ENCODE assay signal across 9 mouse cellular contexts in genomic region chr8:120232913-120233312, GRCm38 (mm10). TPM values are rescaled to one million over a fixed set of nuclear protein-coding genes. Genes with fewer than 3 reads are reported as not detected.
DNase-seq lines count a peak whose midpoint lies in the region; ATAC-seq and TF ChIP-seq lines count a peak whose summit lies in the region.
"Had no signal": no experiment of that assay in that cellular context is flagged by ENCODE, and none has a peak within 500 bp of the region (broad histone marks: within the 10 kb centered on the region; RNA-seq: fewer than 3 reads in every experiment).

No protein-coding gene starts in this region.

- H3K9me3 ChIP-seq in hindbrain, embryonic 10.5 days = peaks cover 2% of the 10 kb centered on the region; the same call in 1 of the 2 replicates
- no peaks in the 10 kb centered on the region for H3K9me3 ChIP-seq in lung, embryonic 15.5 days
- H3K9me3 ChIP-seq in stomach, postnatal 0 days (ENCODE audit: control insufficient read depth, low read length) = no peaks in the 10 kb centered on the region

- peak; percentile 50 for DNase-seq in retina, postnatal 1 day
- no peak for DNase-seq in retina, embryonic 14.5 days (ENCODE audit: low spot score)
- no peak for DNase-seq in hindbrain, embryonic 10.5 days (ENCODE audit: low spot score)
- no peak for DNase-seq in stomach, postnatal 0 days (ENCODE audit: low spot score)
- DNase-seq in layer of hippocampus, adult 9-11 months = no peak
- no peak for DNase-seq in c-Kit-positive CD71-positive TER-119-positive erythroid progenitor cells, embryonic 14.5 days (ENCODE audit: low spot score)
- no peak for DNase-seq in left cerebral cortex, adult 11 months (ENCODE audit: low spot score)

- H3K4me2 ChIP-seq in lung, embryonic 15.5 days = peak overlapping the region; percentile 98
- peak overlapping the region; percentile 96 for H3K4me2 ChIP-seq in stomach, postnatal 0 days (replicated peaks; ENCODE audit: low read depth)

- peak overlapping the region; percentile 46 for H3K27ac ChIP-seq in hindbrain, embryonic 10.5 days
- no peak overlapping the region for H3K27ac ChIP-seq in lung, embryonic 15.5 days
- H3K27ac ChIP-seq in stomach, postnatal 0 days (replicated peaks) = no peak overlapping the region

- peaks cover 72% of the 10 kb centered on the region for H3K4me1 ChIP-seq in hindbrain, embryonic 10.5 days (replicated peaks)
- peaks cover 60% of the 10 kb centered on the region for H3K4me1 ChIP-seq in lung, embryonic 15.5 days
- H3K4me1 ChIP-seq in stomach, postnatal 0 days (replicated peaks; ENCODE audit: control insufficient read depth, insufficient read depth) = peaks cover 9% of the 10 kb centered on the region

- no peak for TF ChIP-seq EP300 in stomach, postnatal 0 days (optimal IDR thresholded peaks at IDR 0.05)

- 35% methylated on average over 13 of the region's 13 CpGs for WGBS in hindbrain, embryonic 10.5 days
- 27% methylated on average over 13 of the region's 13 CpGs for WGBS in lung, embryonic 15.5 days
- 21% methylated on average over 13 of the region's 13 CpGs for WGBS in stomach, postnatal 0 days

- peak overlapping the region; percentile 8; the same call in 1 of the 2 replicates for H3K9ac ChIP-seq in lung, embryonic 15.5 days
- H3K9ac ChIP-seq in stomach, postnatal 0 days (ENCODE audit: low read length) = 0 out of 2 replicates have a peak overlapping the region, but pooled peaks have one; percentile 23

- H3K27me3 ChIP-seq in hindbrain, embryonic 10.5 days (ENCODE audit: insufficient read depth, poor library complexity, severe bottlenecking) = peaks cover 66% of the 10 kb centered on the region
- peaks cover 24% of the 10 kb centered on the region for H3K27me3 ChIP-seq in lung, embryonic 15.5 days
- no peaks in the 10 kb centered on the region for H3K27me3 ChIP-seq in stomach, postnatal 0 days (ENCODE audit: control insufficient read depth, insufficient read depth, low read length)

- no peak for TF ChIP-seq CTCF in stomach, postnatal 0 days (IDR thresholded peaks at IDR 0.05; ENCODE audit: low read depth)

- H3K4me3 ChIP-seq in hindbrain, embryonic 10.5 days = peak overlapping the region; percentile 70
- H3K4me3 ChIP-seq in lung, embryonic 15.5 days = peak overlapping the region; percentile 64
- H3K4me3 ChIP-seq in stomach, postnatal 0 days (ENCODE audit: low read depth, low read length) = peak overlapping the region; percentile 21; the same call in 1 of the 2 replicates

- ATAC-seq in lung, embryonic 15.5 days (ENCODE audit: borderline replicate concordance, extremely low read depth, low FRiP score, low TSS enrichment) = no peak
- no peak for ATAC-seq in stomach, postnatal 0 days (ENCODE audit: low FRiP score, low TSS enrichment)

- peaks cover 33% of the 10 kb centered on the region for H3K36me3 ChIP-seq in hindbrain, embryonic 10.5 days
- H3K36me3 ChIP-seq in lung, embryonic 15.5 days = peaks cover 6% of the 10 kb centered on the region; the same call in 1 of the 2 replicates
- no peaks in the 10 kb centered on the region for H3K36me3 ChIP-seq in stomach, postnatal 0 days (ENCODE audit: control insufficient read depth, insufficient read depth, low read length)

RNA-seq across cellular contexts. Expression of gene Gse1, which starts 4.7 kb away (rescaled TPM):
- polyA plus RNA-seq in hindbrain, embryonic 10.5 days (2016; fragmentation: Nextera tagmentation; extraction: Ambion mirVana) = 14.3 and 22.9 TPM in 2 replicates
- 9.6 and 12.6 TPM in 2 replicates for polyA plus RNA-seq in lung, embryonic 15.5 days (2015; fragmentation: Nextera tagmentation; extraction: Ambion mirVana)
- 6.4 and 7.0 TPM in 2 replicates for polyA plus RNA-seq in stomach, postnatal 0 days (2015; fragmentation: Nextera tagmentation; extraction: Ambion mirVana)

RNA-seq across cellular contexts. Expression of gene Fam92b, which starts 55.6 kb away (rescaled TPM):
- polyA plus RNA-seq in hindbrain, embryonic 10.5 days (2016; fragmentation: Nextera tagmentation; extraction: Ambion mirVana) = 0.95 and 4.1 TPM in 2 replicates
- polyA plus RNA-seq in lung, embryonic 15.5 days (2015; fragmentation: Nextera tagmentation; extraction: Ambion mirVana) = 1.1 and 1.4 TPM in 2 replicates
- 0.18 and 0.33 TPM in 2 replicates for polyA plus RNA-seq in stomach, postnatal 0 days (2015; fragmentation: Nextera tagmentation; extraction: Ambion mirVana)
- polyA plus RNA-seq: spleen, adult 2 months had no signal
